Mouse (Mus musculus) embryo, embryonic 10 days (tissue): ENCODE measurements around the gene Mcoln2.

ENCODE experiments used
- DNase-seq: peaks from one replicate; pipeline ENCODE4 v3.0.0-alpha.2; 2015; ENCODE audit warnings: low spot score

Mcoln2 gene

GRCm38 (mm10) chr3:146149156-146150057, at the start of gene Mcoln2:
Gene Mcoln2 (plus strand): TSS chr3:146149833.
- peak; percentile 10 for DNase-seq

DNA sequence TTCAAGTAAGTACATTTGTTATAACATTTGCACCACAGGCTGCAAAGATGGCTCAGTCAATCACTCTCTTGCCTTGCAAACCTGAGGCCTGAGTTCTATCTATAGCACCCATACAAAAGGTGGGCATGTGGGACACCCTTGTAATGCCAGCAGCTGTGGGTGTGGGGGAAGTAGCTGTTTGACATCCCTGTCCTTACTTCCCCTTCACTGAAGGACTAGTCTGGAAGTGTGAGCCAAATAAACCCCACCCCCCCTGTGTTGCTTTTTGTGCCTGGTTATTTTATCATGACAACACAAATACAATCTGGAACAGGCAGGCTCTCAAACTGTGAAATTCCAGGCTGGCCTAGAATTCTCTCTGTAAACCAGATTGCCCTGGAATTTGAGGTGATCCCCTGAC, 49.7 kb upstream of the Mcoln2 start:
- no peak for DNase-seq

- no peak for DNase-seq
Measured at GRCm38 (mm10) chr3:146102049-146102448, 47.6 kb upstream of the Mcoln2 start.

- peak; percentile 62 for DNase-seq
Measured at GRCm38 (mm10) chr3:146107116-146107849, 42.4 kb upstream of the Mcoln2 start.

GRCm38 (mm10) chr3:146107921-146108571, 41.6 kb upstream of the Mcoln2 start, which contains the start of gene Wdr63:
Gene Wdr63 (minus strand): TSS chr3:146108130.
- peak; percentile 95 for DNase-seq

GRCm38 (mm10) chr3:146108945-146109344, 40.7 kb upstream of the Mcoln2 start:
- DNase-seq: no peak

DNA sequence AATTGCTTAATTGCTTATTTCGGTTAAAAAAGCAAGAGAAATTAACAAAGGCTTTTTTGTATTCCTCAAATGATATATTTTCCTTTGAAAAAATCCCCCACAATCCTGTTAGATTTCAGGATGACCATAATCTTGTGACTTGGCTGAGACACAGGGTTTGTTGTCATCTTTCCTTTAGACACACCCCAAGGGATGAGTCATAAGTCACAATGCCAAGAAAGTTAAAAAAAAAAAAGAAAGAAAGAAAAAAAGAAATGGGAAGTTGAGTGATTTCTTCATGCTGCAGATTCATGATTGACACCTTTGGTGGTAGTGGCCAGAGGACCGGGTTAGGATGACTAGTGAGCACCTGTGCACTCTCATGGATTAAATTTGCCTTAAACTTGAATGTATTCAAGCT, 39.3 kb upstream of the Mcoln2 start:
- no peak for DNase-seq

DNA sequence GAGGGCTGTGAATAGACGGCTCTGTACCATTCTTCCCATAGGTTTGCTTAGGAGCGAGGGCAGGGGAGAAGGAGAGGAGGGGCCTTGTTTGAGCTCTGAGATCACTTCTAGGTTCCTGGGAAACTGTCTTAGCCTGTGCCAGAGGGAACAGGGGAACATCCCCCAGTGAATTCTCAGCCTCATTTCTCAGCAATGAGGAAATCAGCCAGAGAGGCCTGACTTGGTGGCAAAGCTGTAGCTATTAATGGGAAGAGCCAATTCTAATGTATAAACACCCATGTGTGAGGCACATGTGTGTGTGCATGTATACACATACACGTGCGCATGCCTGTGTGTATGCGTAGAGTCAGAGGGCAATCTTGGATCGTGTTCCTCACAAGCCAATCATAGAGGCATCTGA, 38.7 kb upstream of the Mcoln2 start:
- no peak for DNase-seq

DNA sequence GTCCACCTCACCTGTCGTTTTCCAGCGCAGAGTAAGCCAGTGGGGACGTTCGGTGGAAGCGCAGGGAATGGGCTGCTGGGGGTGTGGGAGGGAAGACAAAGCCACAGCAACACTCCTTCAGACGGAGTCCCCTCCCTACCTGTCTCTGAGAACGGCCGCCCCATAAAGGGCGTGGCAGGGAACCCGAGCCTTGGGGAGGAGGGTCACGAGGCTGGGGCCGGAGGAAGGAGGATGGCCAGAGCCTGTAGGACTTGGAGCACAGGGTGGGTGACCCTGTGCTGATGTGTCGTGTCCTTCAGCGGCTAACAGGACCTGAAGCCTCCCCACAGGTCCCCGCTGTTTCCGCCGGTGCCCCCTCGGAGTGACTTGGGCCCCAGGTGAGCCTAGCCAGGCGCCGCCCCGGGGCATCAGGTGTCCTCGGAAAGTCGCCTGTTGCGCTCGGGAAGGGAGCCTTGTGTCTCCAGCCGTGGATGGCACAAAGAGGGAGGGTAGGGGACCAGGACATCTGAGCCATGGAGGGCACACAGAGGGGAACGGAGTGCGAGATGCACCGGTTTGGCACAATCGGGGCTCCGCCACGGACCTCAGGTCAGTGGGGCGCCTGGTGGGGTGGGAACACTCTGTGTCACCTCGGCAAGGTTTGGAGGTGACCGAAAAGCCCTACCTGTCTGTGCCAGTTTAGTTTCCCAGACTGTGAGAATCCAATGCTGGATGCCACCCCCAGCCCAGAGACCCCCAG, 32.2 kb upstream of the Mcoln2 start, which contains the start of gene Mcoln3:
Gene Mcoln3 (plus strand): TSS at position 193 of the 739 bp plus-strand sequence.
- DNase-seq: peak; percentile 23

- DNase-seq: no peak
Measured at GRCm38 (mm10) chr3:146117997-146118457, 31.6 kb upstream of the Mcoln2 start.

DNA sequence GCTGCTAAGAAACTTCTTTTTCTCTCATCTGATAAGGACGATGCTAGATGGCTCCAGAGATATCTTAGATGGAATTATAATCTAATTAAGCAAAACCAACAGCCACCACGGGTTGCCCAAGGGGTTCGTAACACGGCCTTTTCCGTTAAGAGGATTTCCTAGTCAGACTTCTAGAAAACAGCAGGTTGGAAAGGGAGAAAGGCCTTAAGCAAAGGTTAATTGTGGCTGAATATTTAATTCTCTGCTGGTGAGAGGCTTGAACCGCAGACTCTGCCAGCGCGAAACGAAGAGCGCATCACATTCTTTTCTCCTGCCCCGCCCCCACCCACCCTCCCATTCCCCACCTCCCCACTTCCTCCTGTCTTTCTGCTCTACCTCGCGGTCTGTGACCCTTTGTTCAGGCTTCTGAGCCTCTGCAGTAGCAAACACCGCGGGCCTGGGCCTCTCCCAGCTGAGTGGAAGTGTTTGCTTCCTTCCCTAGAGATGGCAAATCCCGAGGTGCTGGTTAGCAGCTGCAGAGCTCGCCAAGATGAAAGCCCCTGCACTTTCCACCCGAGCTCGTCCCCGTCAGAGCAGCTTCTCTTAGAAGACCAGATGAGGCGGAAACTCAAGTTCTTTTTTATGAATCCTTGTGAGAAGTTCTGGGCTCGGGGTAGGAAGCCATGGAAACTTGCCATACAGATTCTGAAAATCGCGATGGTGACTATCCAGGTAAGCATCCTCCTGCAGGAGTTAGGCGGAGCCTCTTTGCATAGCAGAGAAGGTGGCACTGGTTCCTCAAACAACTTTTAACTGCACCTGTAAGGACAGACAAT, 28.1 kb upstream of the Mcoln2 start:
- DNase-seq: peak; percentile 70

DNA sequence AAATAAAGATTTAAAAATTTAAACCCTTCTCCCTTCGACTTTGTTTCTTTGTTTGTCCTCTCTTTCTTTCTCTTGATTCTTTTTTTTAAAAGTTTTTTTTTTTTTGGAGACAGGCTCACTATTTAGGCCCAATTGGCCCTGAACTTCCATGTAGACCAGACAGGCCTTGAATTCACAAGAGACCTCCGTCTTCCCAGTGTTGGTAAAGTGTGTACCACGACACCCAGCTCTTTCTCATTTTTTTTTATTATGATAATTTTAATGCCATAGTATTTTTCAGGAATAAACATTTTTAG, 27.6 kb upstream of the Mcoln2 start:
- DNase-seq: no peak

GRCm38 (mm10) chr3:146122807-146123463, 26.7 kb upstream of the Mcoln2 start:
- DNase-seq: no peak

GRCm38 (mm10) chr3:146123464-146123825, 26.2 kb upstream of the Mcoln2 start:
- no peak for DNase-seq

- no peak for DNase-seq
Measured at GRCm38 (mm10) chr3:146127205-146127604, 22.4 kb upstream of the Mcoln2 start.

- no peak for DNase-seq
Measured at GRCm38 (mm10) chr3:146134834-146135233, 14.8 kb upstream of the Mcoln2 start.

DNA sequence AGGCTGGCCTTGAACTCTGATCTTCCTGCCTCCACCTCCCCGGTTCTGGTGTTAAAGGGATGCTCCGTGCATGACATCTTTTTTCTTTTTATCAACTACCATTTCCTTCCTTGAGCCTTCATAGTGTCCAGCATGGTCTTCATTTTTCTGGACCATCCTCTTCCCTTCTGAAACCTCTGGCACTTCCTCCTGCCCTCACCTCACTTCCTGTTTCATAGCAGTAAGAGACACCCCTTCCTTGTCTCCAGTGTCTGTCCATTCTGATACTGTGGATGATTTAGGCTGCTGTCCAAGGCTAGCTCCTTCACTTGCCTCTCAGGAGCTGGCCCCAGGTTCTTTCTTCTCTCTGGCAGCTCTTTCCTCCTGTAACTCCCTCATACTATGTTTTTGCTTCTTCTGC, 14.2 kb upstream of the Mcoln2 start:
- DNase-seq: no peak

- peak; percentile 50 for DNase-seq
Measured at GRCm38 (mm10) chr3:146136422-146136821, 13.2 kb upstream of the Mcoln2 start.

DNA sequence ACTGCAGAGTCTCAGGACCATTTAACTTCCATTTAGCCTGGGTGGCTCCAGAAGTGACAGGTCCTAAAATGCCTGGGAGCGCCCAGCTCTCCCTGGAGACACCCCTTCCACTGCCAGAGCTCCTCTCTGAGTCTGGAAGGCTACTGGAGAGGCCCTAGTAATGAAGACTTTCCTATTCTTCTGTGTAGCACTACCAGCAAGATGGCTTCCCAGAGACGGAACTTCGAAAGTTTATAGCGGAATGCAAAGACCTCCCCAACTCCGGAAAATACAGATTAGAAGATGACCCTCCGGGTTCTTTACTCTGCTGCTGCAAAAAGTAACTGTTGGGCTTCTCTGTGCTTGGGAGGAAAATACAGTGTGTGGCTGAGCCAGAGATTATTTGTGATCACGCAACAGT, 9.4 kb upstream of the Mcoln2 start:
- DNase-seq: no peak

- no peak for DNase-seq
Measured at GRCm38 (mm10) chr3:146142523-146142922, 7.1 kb upstream of the Mcoln2 start.

DNA sequence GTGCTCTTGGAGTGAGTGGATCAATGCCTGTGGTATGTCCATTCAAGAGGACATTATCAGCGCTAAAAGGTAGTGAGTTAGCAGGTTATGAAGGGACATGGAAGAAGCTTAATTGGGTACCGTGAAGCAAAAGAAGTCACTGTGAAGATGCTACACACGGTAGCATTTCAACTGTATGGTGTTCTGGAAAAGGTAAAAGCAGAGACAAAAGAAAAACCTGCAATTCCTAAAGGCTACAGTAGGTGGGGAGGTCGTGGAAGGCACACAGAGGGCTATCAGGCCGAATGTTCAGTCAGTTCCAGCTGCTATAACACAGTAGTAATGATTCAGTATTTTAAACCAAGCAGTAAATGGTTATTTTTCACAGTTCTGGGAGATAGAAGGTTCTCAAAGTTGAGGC, 4.1 kb upstream of the Mcoln2 start:
- DNase-seq: no peak
